Mouse (Mus musculus): ENCODE results near the gene Cacna2d4. TPM values are rescaled to one million over a fixed set of nuclear protein-coding genes. Genes with fewer than 3 reads are reported as not detected.

Gene Cacna2d4
- polyA plus RNA-seq, 1 experiment from 2014 or later, result 0.35 TPM

- no peak overlapping the region for H3K4me3 ChIP-seq (replicated peaks; ENCODE audit: low read length)
- H3K9ac ChIP-seq, result no peak overlapping the region
- H3K4me2 ChIP-seq (replicated peaks), result no peak overlapping the region
Observed at GRCm38 (mm10) chr6:119313588-119314375, 77.5 kb downstream of the Cacna2d4 start.

GRCm38 (mm10) chr6:119314751-119315476, 78.6 kb downstream of the Cacna2d4 start:
- no peak for ATAC-seq (ENCODE audit: low FRiP score)
- 66% methylated on average over 7 of the region's 7 CpGs for WGBS
- H3K27ac ChIP-seq, result no peak overlapping the region

More at GRCm38 (mm10) chr6:119313588-119314375, 77.5 kb downstream of the Cacna2d4 start:
- ATAC-seq (ENCODE audit: low FRiP score) (peak; percentile 79), DNase-seq (ENCODE audit: low spot score) (peak; percentile 61)
- WGBS, result 35% methylated on average over 14 of the region's 14 CpGs
- Histone ChIP-seq H3K9me3 (ENCODE audit: control insufficient read depth, low read length) (no peaks in the 10 kb centered on the region), H3K27ac (peak overlapping the region; percentile 60), H3K27me3 (ENCODE audit: control insufficient read depth, insufficient read depth, low read length) (no peaks in the 10 kb centered on the region), H3K36me3 (replicated peaks; ENCODE audit: control insufficient read depth, insufficient read depth) (0 out of 2 replicates have a peak, but pooled peaks cover 5% of the 10 kb centered on the region), H3K4me1 (replicated peaks; ENCODE audit: control insufficient read depth, insufficient read depth, low read length) (peaks cover 23% of the 10 kb centered on the region)

GRCm38 (mm10) chr6:119318732-119319131, 82.4 kb downstream of the Cacna2d4 start:
- no peaks in the 10 kb centered on the region for H3K27me3 ChIP-seq (ENCODE audit: control insufficient read depth, insufficient read depth, low read length)
- ATAC-seq (ENCODE audit: low FRiP score), result peak; percentile 47; the same call in 1 of the 2 replicates
- no peak overlapping the region for H3K9ac ChIP-seq
- H3K4me1 ChIP-seq (replicated peaks; ENCODE audit: control insufficient read depth, insufficient read depth, low read length), result peaks cover 12% of the 10 kb centered on the region; the same call in 1 of the 2 replicates
- H3K9me3 ChIP-seq (ENCODE audit: control insufficient read depth, low read length), result no peaks in the 10 kb centered on the region
- WGBS, result 47% methylated on average over 9 of the region's 9 CpGs
- no peak overlapping the region for H3K4me3 ChIP-seq (replicated peaks; ENCODE audit: low read length)
- H3K36me3 ChIP-seq (replicated peaks; ENCODE audit: control insufficient read depth, insufficient read depth), result 0 out of 2 replicates have a peak, but pooled peaks cover 9% of the 10 kb centered on the region
- no peak overlapping the region for H3K4me2 ChIP-seq (replicated peaks)
- 0 out of 2 replicates have a peak overlapping the region, but pooled peaks have one; percentile 14 for H3K27ac ChIP-seq
- DNase-seq (ENCODE audit: low spot score), result no peak

More at GRCm38 (mm10) chr6:119314751-119315476, 78.6 kb downstream of the Cacna2d4 start:
- Histone ChIP-seq H3K9ac (no peak overlapping the region), H3K9me3 (ENCODE audit: control insufficient read depth, low read length) (no peaks in the 10 kb centered on the region), H3K4me2 (replicated peaks) (no peak overlapping the region), H3K4me3 (replicated peaks; ENCODE audit: low read length) (no peak overlapping the region), H3K4me1 (replicated peaks; ENCODE audit: control insufficient read depth, insufficient read depth, low read length) (peaks cover 23% of the 10 kb centered on the region), H3K27me3 (ENCODE audit: control insufficient read depth, insufficient read depth, low read length) (no peaks in the 10 kb centered on the region), H3K36me3 (replicated peaks; ENCODE audit: control insufficient read depth, insufficient read depth) (0 out of 2 replicates have a peak, but pooled peaks cover 5% of the 10 kb centered on the region)
- DNase-seq (ENCODE audit: low spot score), result no peak

- 0 out of 2 replicates have a peak, but pooled peaks cover 9% of the 10 kb centered on the region for H3K36me3 ChIP-seq (replicated peaks; ENCODE audit: control insufficient read depth, insufficient read depth)
- DNase-seq (ENCODE audit: low spot score), result no peak
Observed at GRCm38 (mm10) chr6:119319358-119319757, 83.0 kb downstream of the Cacna2d4 start.

GRCm38 (mm10) chr6:119320481-119320880, 84.2 kb downstream of the Cacna2d4 start:
- 0 out of 2 replicates have a peak, but pooled peaks cover 9% of the 10 kb centered on the region for H3K36me3 ChIP-seq (replicated peaks; ENCODE audit: control insufficient read depth, insufficient read depth)
- WGBS, result 50% methylated on average over 16 of the region's 16 CpGs
- H3K27me3 ChIP-seq (ENCODE audit: control insufficient read depth, insufficient read depth, low read length), result no peaks in the 10 kb centered on the region
- H3K9ac ChIP-seq, result no peak overlapping the region
- no peaks in the 10 kb centered on the region for H3K4me1 ChIP-seq (replicated peaks; ENCODE audit: control insufficient read depth, insufficient read depth, low read length)
- DNase-seq (ENCODE audit: low spot score) (no peak), ATAC-seq (ENCODE audit: low FRiP score) (no peak)
- no peak overlapping the region for H3K4me3 ChIP-seq (replicated peaks; ENCODE audit: low read length)
- H3K4me2 ChIP-seq (replicated peaks), result no peak overlapping the region
- no peak overlapping the region for H3K27ac ChIP-seq
- H3K9me3 ChIP-seq (ENCODE audit: control insufficient read depth, low read length), result no peaks in the 10 kb centered on the region

More at GRCm38 (mm10) chr6:119319358-119319757, 83.0 kb downstream of the Cacna2d4 start:
- Histone ChIP-seq H3K27ac (0 out of 2 replicates have a peak overlapping the region, but pooled peaks have one; percentile 14), H3K27me3 (ENCODE audit: control insufficient read depth, insufficient read depth, low read length) (no peaks in the 10 kb centered on the region), H3K4me2 (replicated peaks) (no peak overlapping the region), H3K4me3 (replicated peaks; ENCODE audit: low read length) (no peak overlapping the region), H3K9me3 (ENCODE audit: control insufficient read depth, low read length) (no peaks in the 10 kb centered on the region), H3K9ac (no peak overlapping the region), H3K4me1 (replicated peaks; ENCODE audit: control insufficient read depth, insufficient read depth, low read length) (0 out of 2 replicates have a peak, but pooled peaks cover 5% of the 10 kb centered on the region)
- ATAC-seq (ENCODE audit: low FRiP score), result no peak
- WGBS, result 85% methylated on average over 2 of the region's 2 CpGs

- no peak for DNase-seq (ENCODE audit: low spot score)
Observed at GRCm38 (mm10) chr6:119321752-119322151, 85.4 kb downstream of the Cacna2d4 start.

GRCm38 (mm10) chr6:119324776-119325175, 88.5 kb downstream of the Cacna2d4 start:
- Histone ChIP-seq H3K27me3 (ENCODE audit: control insufficient read depth, insufficient read depth, low read length) (no peaks in the 10 kb centered on the region; the same call in 1 of the 2 replicates), H3K4me1 (replicated peaks; ENCODE audit: control insufficient read depth, insufficient read depth, low read length) (peaks cover 32% of the 10 kb centered on the region), H3K9ac (no peak overlapping the region), H3K27ac (no peak overlapping the region), H3K36me3 (replicated peaks; ENCODE audit: control insufficient read depth, insufficient read depth) (0 out of 2 replicates have a peak, but pooled peaks cover 4% of the 10 kb centered on the region), H3K4me2 (replicated peaks) (no peak overlapping the region), H3K9me3 (ENCODE audit: control insufficient read depth, low read length) (no peaks in the 10 kb centered on the region), H3K4me3 (replicated peaks; ENCODE audit: low read length) (no peak overlapping the region)
- ATAC-seq (ENCODE audit: low FRiP score) (no peak), DNase-seq (ENCODE audit: low spot score) (no peak)
- 49% methylated on average over 10 of the region's 10 CpGs for WGBS

More at GRCm38 (mm10) chr6:119321752-119322151, 85.4 kb downstream of the Cacna2d4 start:
- Histone ChIP-seq H3K9me3 (ENCODE audit: control insufficient read depth, low read length) (no peaks in the 10 kb centered on the region), H3K4me2 (replicated peaks) (no peak overlapping the region), H3K36me3 (replicated peaks; ENCODE audit: control insufficient read depth, insufficient read depth) (0 out of 2 replicates have a peak, but pooled peaks cover 4% of the 10 kb centered on the region), H3K4me1 (replicated peaks; ENCODE audit: control insufficient read depth, insufficient read depth, low read length) (peaks cover 10% of the 10 kb centered on the region; the same call in 1 of the 2 replicates), H3K27ac (no peak overlapping the region), H3K4me3 (replicated peaks; ENCODE audit: low read length) (no peak overlapping the region), H3K9ac (no peak overlapping the region), H3K27me3 (ENCODE audit: control insufficient read depth, insufficient read depth, low read length) (no peaks in the 10 kb centered on the region)
- ATAC-seq (ENCODE audit: low FRiP score), result no peak
- 77% methylated on average over 7 of the region's 7 CpGs for WGBS

GRCm38 (mm10) chr6:119325978-119326377, 89.7 kb downstream of the Cacna2d4 start:
- Histone ChIP-seq H3K4me3 (replicated peaks; ENCODE audit: low read length) (no peak overlapping the region), H3K9me3 (ENCODE audit: control insufficient read depth, low read length) (no peaks in the 10 kb centered on the region), H3K9ac (no peak overlapping the region), H3K27me3 (ENCODE audit: control insufficient read depth, insufficient read depth, low read length) (peaks cover 4% of the 10 kb centered on the region; the same call in 1 of the 2 replicates), H3K4me1 (replicated peaks; ENCODE audit: control insufficient read depth, insufficient read depth, low read length) (peaks cover 43% of the 10 kb centered on the region), H3K27ac (no peak overlapping the region), H3K4me2 (replicated peaks) (no peak overlapping the region), H3K36me3 (replicated peaks; ENCODE audit: control insufficient read depth, insufficient read depth) (no peaks in the 10 kb centered on the region)
- DNase-seq (ENCODE audit: low spot score), result no peak
- WGBS, result 72% methylated on average over 6 of the region's 6 CpGs
- ATAC-seq (ENCODE audit: low FRiP score), result no peak

GRCm38 (mm10) chr6:119326541-119326940, 90.2 kb downstream of the Cacna2d4 start:
- peaks cover 44% of the 10 kb centered on the region for H3K4me1 ChIP-seq (replicated peaks; ENCODE audit: control insufficient read depth, insufficient read depth, low read length)
- H3K9ac ChIP-seq, result no peak overlapping the region
- no peak for DNase-seq (ENCODE audit: low spot score)
- H3K27me3 ChIP-seq (ENCODE audit: control insufficient read depth, insufficient read depth, low read length), result peaks cover 4% of the 10 kb centered on the region; the same call in 1 of the 2 replicates
- ATAC-seq (ENCODE audit: low FRiP score), result no peak
- WGBS, result 23% methylated on average over 7 of the region's 7 CpGs
- H3K36me3 ChIP-seq (replicated peaks; ENCODE audit: control insufficient read depth, insufficient read depth), result no peaks in the 10 kb centered on the region
- no peak overlapping the region for H3K4me2 ChIP-seq (replicated peaks)
- H3K27ac ChIP-seq, result no peak overlapping the region
- H3K4me3 ChIP-seq (replicated peaks; ENCODE audit: low read length), result no peak overlapping the region
- no peaks in the 10 kb centered on the region for H3K9me3 ChIP-seq (ENCODE audit: control insufficient read depth, low read length)

Measured in hindbrain, embryonic 14.5 days (tissue).